Mouse (Mus musculus): ENCODE results near the gene Gpr87. TPM values are rescaled to one million over a fixed set of nuclear protein-coding genes. Genes with fewer than 3 reads are reported as not detected.
A peak's percentile ranks its signal among the peaks of the same experiment; 100 is the strongest.

Gpr87 gene
- polyA plus RNA-seq, 1 experiment: not detected

DNA sequence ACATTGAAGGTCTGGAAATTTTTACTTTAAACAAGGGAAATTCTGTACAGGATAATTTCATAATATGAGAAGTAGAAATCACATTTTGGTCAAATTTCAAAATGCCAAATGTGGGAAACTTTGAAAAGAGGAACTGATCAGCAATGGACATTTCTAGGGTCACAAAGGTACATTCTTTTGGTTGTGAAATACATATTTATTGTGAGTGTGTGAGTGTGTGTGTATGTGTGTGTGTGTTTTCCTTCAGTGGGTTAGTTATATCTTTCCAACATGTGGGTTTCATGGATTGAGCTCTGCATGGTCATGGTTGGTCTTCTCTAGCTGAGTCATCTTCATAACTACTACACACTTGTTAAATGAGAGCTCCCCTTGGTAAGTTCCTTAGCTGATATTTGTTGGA is 17.5 kb upstream of the Gpr87 start:
- no peaks in the 10 kb centered on the region for H3K27me3 ChIP-seq (replicated peaks)
- H3K4me1 ChIP-seq: peaks cover 76% of the 10 kb centered on the region
- TF ChIP-seq GATA1 (IDR thresholded peaks at IDR 0.05; ENCODE audit: borderline replicate concordance, low read length) (no peak), FLI1 (IDR thresholded peaks at IDR 0.05; ENCODE audit: low read length) (no peak)
- peak overlapping the region; percentile 50 for H3K4me3 ChIP-seq (replicated peaks)
- H3K36me3 ChIP-seq (replicated peaks; ENCODE audit: low read length): peaks cover 62% of the 10 kb centered on the region
- no peaks in the 10 kb centered on the region for H3K9me3 ChIP-seq

GRCm38 (mm10) chr3:59211784-59212183 is 16.9 kb upstream of the Gpr87 start:
- Histone ChIP-seq H3K4me3 (replicated peaks) (no peak overlapping the region), H3K4me1 (peaks cover 79% of the 10 kb centered on the region)
- TF ChIP-seq FLI1 (IDR thresholded peaks at IDR 0.05; ENCODE audit: low read length) (no peak), GATA1 (IDR thresholded peaks at IDR 0.05; ENCODE audit: borderline replicate concordance, low read length) (no peak)

GRCm38 (mm10) chr3:59210727-59211126 is 15.8 kb upstream of the Gpr87 start, which contains the start of gene P2ry13:
Gene P2ry13, minus strand, starts transcription at chr3:59210882.
- Histone ChIP-seq H3K27me3 (replicated peaks) (no peaks in the 10 kb centered on the region), H3K4me1 (peaks cover 89% of the 10 kb centered on the region), H3K4me3 (replicated peaks) (peak within 1 kb of the TSS; percentile 40), H3K36me3 (replicated peaks; ENCODE audit: low read length) (peaks cover 54% of the 10 kb centered on the region), H3K9me3 (no peaks in the 10 kb centered on the region)
- no peak for TF ChIP-seq GATA1 (IDR thresholded peaks at IDR 0.05; ENCODE audit: borderline replicate concordance, low read length)
- TF ChIP-seq FLI1 (IDR thresholded peaks at IDR 0.05; ENCODE audit: low read length): no peak

More at GRCm38 (mm10) chr3:59211784-59212183, 16.9 kb upstream of the Gpr87 start:
- Histone ChIP-seq H3K9me3 (no peaks in the 10 kb centered on the region), H3K36me3 (replicated peaks; ENCODE audit: low read length) (peaks cover 59% of the 10 kb centered on the region), H3K27me3 (replicated peaks) (no peaks in the 10 kb centered on the region)

GRCm38 (mm10) chr3:59210089-59210488 is 15.2 kb upstream of the Gpr87 start:
- peaks cover 55% of the 10 kb centered on the region for H3K36me3 ChIP-seq (replicated peaks; ENCODE audit: low read length)
- H3K4me3 ChIP-seq (replicated peaks): peak overlapping the region; percentile 40

GRCm38 (mm10) chr3:59208650-59209548 is 14.0 kb upstream of the Gpr87 start:
- Histone ChIP-seq H3K27me3 (replicated peaks) (no peaks in the 10 kb centered on the region), H3K4me1 (peaks cover 95% of the 10 kb centered on the region), H3K36me3 (replicated peaks; ENCODE audit: low read length) (peaks cover 61% of the 10 kb centered on the region), H3K9me3 (no peaks in the 10 kb centered on the region), H3K4me3 (replicated peaks) (peak overlapping the region; percentile 11)
- TF ChIP-seq GATA1 (IDR thresholded peaks at IDR 0.05; ENCODE audit: borderline replicate concordance, low read length) (no peak), FLI1 (IDR thresholded peaks at IDR 0.05; ENCODE audit: low read length) (no peak)

More at GRCm38 (mm10) chr3:59210089-59210488, 15.2 kb upstream of the Gpr87 start:
- peaks cover 90% of the 10 kb centered on the region for H3K4me1 ChIP-seq
- no peaks in the 10 kb centered on the region for H3K9me3 ChIP-seq
- TF ChIP-seq GATA1 (IDR thresholded peaks at IDR 0.05; ENCODE audit: borderline replicate concordance, low read length): no peak
- no peak for TF ChIP-seq FLI1 (IDR thresholded peaks at IDR 0.05; ENCODE audit: low read length)
- H3K27me3 ChIP-seq (replicated peaks): no peaks in the 10 kb centered on the region

DNA sequence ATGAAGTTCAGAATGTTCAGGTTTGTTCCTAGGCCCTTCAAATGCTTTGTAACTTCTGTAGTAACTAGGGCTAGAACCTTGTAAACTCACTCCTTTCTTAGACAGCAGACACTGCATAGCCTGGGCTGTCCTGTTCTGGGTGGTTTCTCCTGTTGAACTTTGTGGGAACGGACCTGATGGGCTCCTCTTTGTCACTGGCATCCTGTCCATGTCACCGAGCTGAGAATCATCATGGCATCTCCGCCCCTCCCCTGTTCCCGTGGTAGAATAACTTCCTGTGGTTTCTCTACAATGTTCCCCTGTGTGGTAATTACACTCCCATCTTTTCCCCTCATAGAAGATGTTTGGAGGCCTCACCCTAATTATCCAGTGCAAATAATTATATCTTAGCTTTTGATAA is 11.0 kb upstream of the Gpr87 start:
- peak overlapping the region; percentile 65 for H3K4me3 ChIP-seq (replicated peaks)
- peaks cover 100% of the 10 kb centered on the region for H3K4me1 ChIP-seq
- H3K36me3 ChIP-seq (replicated peaks; ENCODE audit: low read length): peaks cover 76% of the 10 kb centered on the region
- no peaks in the 10 kb centered on the region for H3K9me3 ChIP-seq
- no peaks in the 10 kb centered on the region for H3K27me3 ChIP-seq (replicated peaks)
- TF ChIP-seq FLI1 (IDR thresholded peaks at IDR 0.05; ENCODE audit: low read length): no peak
- no peak for TF ChIP-seq GATA1 (IDR thresholded peaks at IDR 0.05; ENCODE audit: borderline replicate concordance, low read length)

- Histone ChIP-seq H3K4me1 (peaks cover 96% of the 10 kb centered on the region), H3K27me3 (replicated peaks) (no peaks in the 10 kb centered on the region), H3K4me3 (replicated peaks) (peak overlapping the region; percentile 70), H3K9me3 (no peaks in the 10 kb centered on the region), H3K36me3 (replicated peaks; ENCODE audit: low read length) (peaks cover 76% of the 10 kb centered on the region)
- TF ChIP-seq FLI1 (IDR thresholded peaks at IDR 0.05; ENCODE audit: low read length) (no peak), GATA1 (IDR thresholded peaks at IDR 0.05; ENCODE audit: borderline replicate concordance, low read length) (no peak)
Observed at GRCm38 (mm10) chr3:59204719-59205503, 10.0 kb upstream of the Gpr87 start.

- Histone ChIP-seq H3K4me3 (replicated peaks) (peak overlapping the region; percentile 73), H3K27me3 (replicated peaks) (no peaks in the 10 kb centered on the region), H3K36me3 (replicated peaks; ENCODE audit: low read length) (peaks cover 76% of the 10 kb centered on the region), H3K9me3 (no peaks in the 10 kb centered on the region), H3K4me1 (peaks cover 88% of the 10 kb centered on the region)
- TF ChIP-seq FLI1 (IDR thresholded peaks at IDR 0.05; ENCODE audit: low read length) (no peak), GATA1 (IDR thresholded peaks at IDR 0.05; ENCODE audit: borderline replicate concordance, low read length) (no peak)
Observed at GRCm38 (mm10) chr3:59203802-59204520, 9.1 kb upstream of the Gpr87 start.

DNA sequence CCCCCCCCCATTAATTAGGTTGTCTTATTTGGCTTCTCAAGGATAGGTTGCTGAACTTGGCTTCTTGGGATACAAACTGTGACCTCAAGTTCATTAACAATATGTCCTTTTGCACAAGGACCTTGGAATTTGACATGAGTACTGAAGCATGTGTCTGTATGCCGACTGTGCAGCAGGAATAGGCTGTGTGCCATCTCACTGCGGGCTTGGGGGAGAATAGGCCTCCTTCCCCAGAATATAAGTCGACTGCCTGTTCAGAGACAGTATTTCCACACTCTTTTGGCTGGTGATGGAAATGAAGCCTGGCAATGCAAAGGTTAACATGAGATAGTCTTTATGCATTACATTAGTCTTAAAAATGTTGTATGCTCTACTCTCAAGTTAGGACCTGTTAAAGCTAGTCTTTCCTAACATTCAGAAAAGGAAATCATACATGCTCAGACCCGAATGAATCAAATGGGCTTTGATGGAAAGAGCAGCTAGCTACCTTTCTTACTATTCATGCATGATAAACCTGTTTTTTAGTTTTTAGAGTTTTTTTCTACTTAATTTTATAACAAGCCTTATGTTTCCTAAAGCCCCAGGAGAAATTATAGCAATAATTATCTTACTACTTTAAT is 2.5 kb upstream of the Gpr87 start:
- no peaks in the 10 kb centered on the region for H3K27me3 ChIP-seq (replicated peaks)
- H3K36me3 ChIP-seq (replicated peaks; ENCODE audit: low read length): peaks cover 82% of the 10 kb centered on the region
- H3K4me1 ChIP-seq: peaks cover 44% of the 10 kb centered on the region
- no peak overlapping the region for H3K4me3 ChIP-seq (replicated peaks)
- no peaks in the 10 kb centered on the region for H3K9me3 ChIP-seq
- no peak for TF ChIP-seq GATA1 (IDR thresholded peaks at IDR 0.05; ENCODE audit: borderline replicate concordance, low read length)
- no peak for TF ChIP-seq FLI1 (IDR thresholded peaks at IDR 0.05; ENCODE audit: low read length)
